Mouse (Mus musculus) embryonic stem cell, embryonic (primary cell): Measurements from ENCODE around the gene Nebl.

ENCODE experiments used
- CTCF ChIA-PET, 4 experiments: fragments of 300-600 bp in 2 of 4; fragments of 350-600 bp in 2 of 4; sonication (Branson Sonifier 250); formaldehyde crosslinking; loops; one replicate each; lab custom pipeline; 2022; ENCODE audit warnings: inconsistent platforms in 2 of 4; lab: Charles Lee
- POLR2A ChIA-PET, 4 experiments: fragments of 300-600 bp in 2 of 4; fragments of 350-600 bp in 2 of 4; sonication (Branson Sonifier 250); formaldehyde crosslinking; loops; one replicate each; lab custom pipeline; 2022; ENCODE audit warnings: antibody characterized with exemption in 4 of 4, inconsistent platforms in 1 of 4; lab: Charles Lee

Nebl gene

GRCm38 (mm10) chr2:17730957-17731830 lies at the start of gene Nebl:
TSS of gene Nebl (minus strand) at chr2:17731464.
- POLR2A ChIA-PET: interaction anchor here in 3 of 4 experiments (0.9 to 1.6 kb wide), 4 partner anchors 9 to 56 kb away, joined by 3 to 10 read pairs (median 3); no protein-coding TSS in a partner anchor
- CTCF ChIA-PET: interaction anchor here in 1 of 4 experiments (1.0 to 1.3 kb wide), 2 partner anchors 16 to 17 kb away, joined by 3 read pairs; no protein-coding TSS in a partner anchor

- ChIA-PET POLR2A (no interaction called here), CTCF (no interaction called here)
Measured at GRCm38 (mm10) chr2:17770246-17770825, 39.1 kb upstream of the Nebl start.

- ChIA-PET CTCF (no interaction called here), POLR2A (no interaction called here)
Measured at GRCm38 (mm10) chr2:17769242-17769755, 38.0 kb upstream of the Nebl start.

- POLR2A ChIA-PET: no interaction called here
- CTCF ChIA-PET: interaction anchor here in 1 of 4 experiments (0.7 kb wide), 1 partner anchor 633 kb away, joined by 4 read pairs; no protein-coding TSS in a partner anchor
Measured at GRCm38 (mm10) chr2:17756271-17756670, 25.0 kb upstream of the Nebl start.

- ChIA-PET POLR2A (interaction anchor here in 1 of 4 experiments (1.1 kb wide), 1 partner anchor 11 kb away, joined by 3 read pairs; the partner anchor contains the start of gene Nebl), CTCF (no interaction called here)
Measured at GRCm38 (mm10) chr2:17742051-17742763, 10.9 kb upstream of the Nebl start.

- ChIA-PET CTCF (no interaction called here), POLR2A (interaction anchor here in 2 of 4 experiments (1.1 to 1.2 kb wide), 2 partner anchors 10 kb away, joined by 3 to 10 read pairs; partner anchors contain the start of gene Nebl (in 2 of the 2))
Measured at GRCm38 (mm10) chr2:17741555-17741954, 10.3 kb upstream of the Nebl start.

- CTCF ChIA-PET: no interaction called here
- POLR2A ChIA-PET: interaction anchor here in 1 of 4 experiments (0.9 to 1.2 kb wide), 2 partner anchors 9 to 291 kb away, joined by 3 to 10 read pairs; partner anchors contain the start of gene Nebl
Measured at GRCm38 (mm10) chr2:17740454-17740853, 9.2 kb upstream of the Nebl start.

GRCm38 (mm10) chr2:17732210-17732609 lies 946 bp upstream of the Nebl start:
- ChIA-PET POLR2A (interaction anchor here in 1 of 4 experiments (1.6 kb wide), 1 partner anchor 9 kb away, joined by 10 read pairs; no protein-coding TSS in a partner anchor), CTCF (interaction anchor here in 2 of 4 experiments (0.6 to 1.3 kb wide), 3 partner anchors 17 to 48 kb away, joined by 3 read pairs; no protein-coding TSS in a partner anchor)

GRCm38 (mm10) chr2:17731831-17732200 lies 552 bp upstream of the Nebl start:
- CTCF ChIA-PET: interaction anchor here in 1 of 4 experiments (1.0 to 1.3 kb wide), 2 partner anchors 16 to 18 kb away, joined by 3 read pairs; no protein-coding TSS in a partner anchor
- POLR2A ChIA-PET: interaction anchor here in 2 of 4 experiments (0.9 to 1.6 kb wide), 3 partner anchors 9 to 57 kb away, joined by 3 to 10 read pairs (median 3); no protein-coding TSS in a partner anchor

GRCm38 (mm10) chr2:17730648-17730956 lies 662 bp downstream of the Nebl start:
- ChIA-PET CTCF (no interaction called here), POLR2A (interaction anchor here in 1 of 4 experiments (1.1 kb wide), 1 partner anchor 8 kb away, joined by 3 read pairs; no protein-coding TSS in a partner anchor)

GRCm38 (mm10) chr2:17729770-17730647 lies 1.3 kb downstream of the Nebl start:
- CTCF ChIA-PET: interaction anchor here in 1 of 4 experiments (0.6 kb wide), 1 partner anchor 32 kb away, joined by 5 read pairs; no protein-coding TSS in a partner anchor
- POLR2A ChIA-PET: interaction anchor here in 1 of 4 experiments (1.1 kb wide), 1 partner anchor 8 kb away, joined by 3 read pairs; no protein-coding TSS in a partner anchor

- CTCF ChIA-PET: no interaction called here
Measured at GRCm38 (mm10) chr2:17724405-17724804, 6.9 kb downstream of the Nebl start.

GRCm38 (mm10) chr2:17723268-17724019 lies 7.8 kb downstream of the Nebl start:
- ChIA-PET CTCF (no interaction called here), POLR2A (interaction anchor here in 1 of 4 experiments (1.1 kb wide), 1 partner anchor 10 kb away, joined by 4 read pairs; no protein-coding TSS in a partner anchor)

More at GRCm38 (mm10) chr2:17724405-17724804, 6.9 kb downstream of the Nebl start:
- POLR2A ChIA-PET: interaction anchor here in 1 of 4 experiments (1.1 kb wide), 1 partner anchor 11 kb away, joined by 4 read pairs; no protein-coding TSS in a partner anchor

- ChIA-PET CTCF (no interaction called here), POLR2A (no interaction called here)
Measured at GRCm38 (mm10) chr2:17721177-17721715, 10.0 kb downstream of the Nebl start.

GRCm38 (mm10) chr2:17718281-17718680 lies 13.0 kb downstream of the Nebl start:
- ChIA-PET POLR2A (no interaction called here), CTCF (no interaction called here)

- POLR2A ChIA-PET: interaction anchor here in 1 of 4 experiments (0.6 to 1.2 kb wide), 2 partner anchors 256 to 272 kb away, joined by 3 to 6 read pairs; no protein-coding TSS in a partner anchor
Measured at GRCm38 (mm10) chr2:17717200-17717599, 14.1 kb downstream of the Nebl start.

More at GRCm38 (mm10) chr2:17717200-17717599, 14.1 kb downstream of the Nebl start:
- CTCF ChIA-PET: no interaction called here
